Mouse (Mus musculus) limb, embryonic 13.5 days (tissue): Measurements from ENCODE around the gene Trim62. TPM values are rescaled to one million over a fixed set of nuclear protein-coding genes. Genes with fewer than 3 reads are reported as not detected.

Experiments
- ATAC-seq: fragments of 200-750 bp; cut with Nextera tagmentation; 2 replicates; pipeline ENCODE4 v1.8.0; 2017; ENCODE audit warnings: low read depth, moderate number of reproducible peaks, moderate TSS enrichment; ENCODE audit not compliant: low FRiP score
- H3K27ac ChIP-seq: fragments of 300-500 bp; sonication (generic); 2 replicates; pipeline ENCODE4 v1.5.1; 2015; ENCODE audit warnings: inconsistent platforms, mild to moderate bottlenecking, moderate library complexity
- H3K27me3 ChIP-seq: fragments of 300-500 bp; sonication (generic); 2 replicates; pipeline ENCODE4 v1.6.1; 2015; ENCODE audit warnings: mild to moderate bottlenecking, inconsistent platforms
- H3K36me3 ChIP-seq: fragments of 300-500 bp; sonication (generic); 2 replicates; pipeline ENCODE4 v1.6.1; 2015; ENCODE audit warnings: inconsistent platforms, mild to moderate bottlenecking, moderate library complexity
- H3K4me1 ChIP-seq: fragments of 300-500 bp; sonication (generic); 2 replicates; pipeline ENCODE4 v1.6.1; 2015; ENCODE audit warnings: inconsistent platforms
- H3K4me2 ChIP-seq: fragments of 300-500 bp; sonication (generic); replicated peaks from 2 replicates; pipeline ENCODE4 v1.6.1; 2015; ENCODE audit warnings: inconsistent platforms, mild to moderate bottlenecking, moderate library complexity
- H3K4me3 ChIP-seq: fragments of 300-500 bp; sonication (generic); 2 replicates; pipeline ENCODE4 v1.5.1; 2015; ENCODE audit warnings: moderate library complexity, mild to moderate bottlenecking, inconsistent platforms
- H3K9ac ChIP-seq: fragments of 300-500 bp; sonication (generic); 2 replicates; pipeline ENCODE4 v1.6.1; 2015; ENCODE audit warnings: mild to moderate bottlenecking, inconsistent platforms
- H3K9me3 ChIP-seq: fragments of 300-500 bp; sonication (generic); 2 replicates; pipeline ENCODE4 v1.6.1; 2016; ENCODE audit warnings: inconsistent platforms
- WGBS: fragments of 180-500 bp; shearing (Covaris S2); methylation state at CpG from one replicate; pipeline ENCODE4 v1.1.7; 2015; 5-methylcytosine and 5-hydroxymethylcytosine counted together
- polyA plus RNA-seq: library from polyadenylated mRNA; unstranded; fragments of >200 nt; fragmentation: Nextera tagmentation; extraction: Ambion mirVana; gene quantifications from 2 replicates; pipeline ENCODE4 v1.2.1, GENCODE M21; 2015

Gene Trim62
- polyA plus RNA-seq, 1 experiment from 2014 or later, result 6.7 TPM

DNA sequence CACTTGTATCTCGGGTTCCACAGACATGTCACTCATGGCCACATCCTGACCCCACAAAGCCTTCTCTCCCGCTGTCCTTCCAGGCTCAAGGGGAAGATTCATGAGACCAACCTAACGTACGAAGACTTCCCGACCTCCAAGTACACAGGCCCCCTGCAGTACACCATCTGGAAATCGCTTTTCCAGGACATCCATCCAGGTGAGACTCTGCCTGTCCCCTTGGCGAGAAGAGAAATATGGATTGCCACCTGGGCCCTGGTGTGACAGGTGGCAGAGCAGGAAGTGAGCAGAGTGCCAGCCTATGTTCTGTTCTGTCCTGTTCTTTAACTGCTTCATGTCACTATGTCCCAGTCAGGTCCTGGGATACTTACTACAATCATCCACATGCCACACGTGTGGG lies 19.0 kb downstream of the Trim62 start:
- Histone ChIP-seq H3K27ac (no peak overlapping the region), H3K27me3 (no peaks in the 10 kb centered on the region), H3K4me1 (peaks cover 72% of the 10 kb centered on the region), H3K36me3 (peaks cover 23% of the 10 kb centered on the region), H3K4me2 (no peak overlapping the region), H3K9me3 (no peaks in the 10 kb centered on the region), H3K4me3 (no peak overlapping the region), H3K9ac (no peak overlapping the region)
- no peak for ATAC-seq
- 79% methylated on average over 8 of the region's 8 CpGs for WGBS

DNA sequence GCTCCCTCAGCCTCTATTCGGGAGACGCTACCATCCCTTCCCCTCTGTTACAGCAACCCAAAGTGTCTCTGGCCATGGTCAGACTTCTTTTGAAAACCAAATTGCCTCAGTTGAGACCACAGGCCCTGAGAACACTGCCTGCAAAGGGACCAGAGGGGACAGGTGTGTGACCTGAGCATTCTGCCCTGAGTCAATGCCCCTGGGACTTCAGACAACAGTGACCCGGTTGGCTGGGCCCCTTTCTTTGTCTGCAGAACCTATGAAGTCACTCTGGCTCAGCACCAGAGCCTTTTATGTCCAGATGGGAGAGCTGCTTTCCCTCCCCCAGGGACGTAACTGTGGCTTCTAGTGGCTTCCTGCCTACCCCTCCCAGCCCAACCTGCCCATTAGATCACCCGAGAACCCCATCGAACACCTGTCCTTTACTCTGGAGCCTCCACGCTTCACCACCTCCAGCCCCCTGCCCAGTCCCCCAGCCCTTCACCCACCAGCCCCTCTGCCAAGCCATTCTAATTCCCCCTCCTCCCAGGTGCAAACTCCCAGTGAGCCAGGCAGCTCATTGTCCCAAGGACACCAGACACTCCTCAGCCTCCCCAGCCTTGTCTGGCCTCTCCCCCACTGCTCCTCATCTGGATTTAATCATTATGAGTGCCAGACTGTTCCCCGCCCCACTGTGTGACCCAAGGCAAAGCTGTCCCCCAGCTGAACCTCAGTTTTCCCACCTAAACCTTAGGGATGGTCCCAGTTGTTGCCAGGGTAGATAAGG lies 20.8 kb downstream of the Trim62 start:
- H3K27me3 ChIP-seq, result no peaks in the 10 kb centered on the region
- WGBS, result 30% methylated on average over 8 of the region's 8 CpGs
- no peak overlapping the region for H3K4me2 ChIP-seq
- no peak overlapping the region for H3K4me3 ChIP-seq
- no peak overlapping the region for H3K9ac ChIP-seq
- H3K36me3 ChIP-seq, result peaks cover 29% of the 10 kb centered on the region
- H3K9me3 ChIP-seq, result no peaks in the 10 kb centered on the region
- H3K27ac ChIP-seq, result peak overlapping the region; percentile 69
- ATAC-seq, result peak; percentile 33; the same call in 1 of the 2 replicates
- peaks cover 59% of the 10 kb centered on the region for H3K4me1 ChIP-seq

DNA sequence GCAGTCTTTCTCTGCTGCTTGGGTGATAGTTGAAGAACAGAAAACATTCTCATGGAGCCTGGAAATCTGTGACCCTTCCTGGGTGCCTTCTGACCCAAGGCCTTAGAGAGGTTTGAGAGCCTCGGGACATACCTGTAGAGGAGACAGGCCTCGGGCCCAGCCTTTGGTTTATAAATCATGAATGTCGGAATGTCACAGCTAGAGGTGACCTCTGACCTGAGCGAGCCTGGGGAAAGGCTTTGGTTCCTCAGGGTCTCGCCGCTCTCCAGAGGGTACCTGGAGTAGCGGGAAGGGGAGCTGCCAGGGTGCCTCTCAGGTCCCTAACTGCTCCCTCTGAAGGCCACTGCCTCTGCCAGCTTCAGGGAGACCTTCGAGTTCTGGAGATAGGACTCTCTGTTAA lies 21.9 kb downstream of the Trim62 start:
- ATAC-seq, result no peak
- Histone ChIP-seq H3K27ac (peak overlapping the region; percentile 69; the same call in 1 of the 2 replicates), H3K9me3 (no peaks in the 10 kb centered on the region), H3K4me1 (peaks cover 49% of the 10 kb centered on the region), H3K27me3 (no peaks in the 10 kb centered on the region), H3K4me3 (no peak overlapping the region), H3K36me3 (peaks cover 40% of the 10 kb centered on the region), H3K4me2 (no peak overlapping the region), H3K9ac (peak overlapping the region; percentile 45)
- 24% methylated on average over 8 of the region's 8 CpGs for WGBS

DNA sequence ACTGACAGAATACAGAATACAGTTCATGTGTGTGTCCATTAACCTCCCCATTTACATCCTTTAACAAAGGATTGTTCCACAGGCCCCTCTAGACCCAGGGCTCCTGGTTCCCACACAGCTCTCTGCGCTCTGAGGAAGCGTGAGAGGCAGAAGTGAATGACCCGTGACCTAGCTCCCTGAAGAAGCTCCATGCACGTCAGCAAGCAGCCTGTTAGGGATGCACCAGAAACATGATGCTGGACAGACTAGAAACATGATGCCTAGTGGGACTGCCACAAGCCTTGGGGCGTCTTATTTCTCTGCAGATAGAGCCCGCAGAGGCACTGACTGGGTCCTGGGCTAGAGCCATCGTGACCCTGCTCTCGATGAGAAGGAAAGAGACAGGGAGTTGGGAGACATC lies 23.4 kb downstream of the Trim62 start:
- Histone ChIP-seq H3K36me3 (peaks cover 41% of the 10 kb centered on the region), H3K27ac (no peak overlapping the region; the same call in 1 of the 2 replicates), H3K4me1 (peaks cover 44% of the 10 kb centered on the region), H3K9me3 (no peaks in the 10 kb centered on the region), H3K4me2 (no peak overlapping the region), H3K9ac (peak overlapping the region; percentile 14; the same call in 1 of the 2 replicates), H3K27me3 (no peaks in the 10 kb centered on the region), H3K4me3 (no peak overlapping the region)
- WGBS, result 42% methylated on average over 8 of the region's 8 CpGs
- ATAC-seq, result no peak

DNA sequence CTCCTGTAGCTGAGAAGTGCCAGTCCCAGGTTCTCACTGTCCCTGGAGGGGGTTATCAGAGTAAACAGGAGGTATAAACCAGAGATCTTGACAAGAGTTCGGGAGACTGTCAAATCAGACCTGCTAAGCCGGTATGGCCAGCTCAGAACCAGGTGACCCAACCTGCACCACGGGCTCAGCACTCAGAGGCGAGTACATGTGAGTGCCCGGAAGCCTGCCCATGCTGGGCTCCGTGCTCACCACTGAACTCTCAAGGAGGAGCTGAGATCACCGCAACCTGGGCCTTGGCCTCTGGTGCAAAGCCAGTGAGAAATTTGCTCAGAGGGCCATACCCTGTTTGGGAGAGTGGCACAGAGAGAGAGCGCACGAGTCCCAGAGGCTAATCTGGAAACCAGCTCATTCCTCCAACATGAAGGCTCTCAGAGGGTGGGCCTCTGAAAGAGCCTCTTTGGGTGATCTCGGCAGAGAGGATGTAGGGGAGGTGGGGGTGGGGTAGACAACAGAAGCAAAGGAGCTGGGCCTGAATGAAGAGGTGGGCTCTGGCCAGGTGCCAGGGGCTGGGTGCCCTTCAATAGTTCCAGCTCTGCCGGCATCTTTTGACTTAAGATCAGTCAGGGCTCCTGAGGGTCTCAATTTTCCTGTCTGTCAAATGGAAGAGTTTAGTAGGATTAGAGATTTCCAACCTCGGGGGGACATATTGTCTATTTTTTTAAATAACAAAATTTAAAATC lies 24.0 kb downstream of the Trim62 start:
- ATAC-seq, result no peak
- Histone ChIP-seq H3K36me3 (peaks cover 39% of the 10 kb centered on the region), H3K4me2 (no peak overlapping the region), H3K27ac (no peak overlapping the region; the same call in 1 of the 2 replicates), H3K4me1 (peaks cover 44% of the 10 kb centered on the region), H3K9me3 (no peaks in the 10 kb centered on the region), H3K4me3 (no peak overlapping the region), H3K27me3 (no peaks in the 10 kb centered on the region), H3K9ac (0 out of 2 replicates have a peak overlapping the region, but pooled peaks have one; percentile 3)
- WGBS, result 68% methylated on average over 12 of the region's 12 CpGs

DNA sequence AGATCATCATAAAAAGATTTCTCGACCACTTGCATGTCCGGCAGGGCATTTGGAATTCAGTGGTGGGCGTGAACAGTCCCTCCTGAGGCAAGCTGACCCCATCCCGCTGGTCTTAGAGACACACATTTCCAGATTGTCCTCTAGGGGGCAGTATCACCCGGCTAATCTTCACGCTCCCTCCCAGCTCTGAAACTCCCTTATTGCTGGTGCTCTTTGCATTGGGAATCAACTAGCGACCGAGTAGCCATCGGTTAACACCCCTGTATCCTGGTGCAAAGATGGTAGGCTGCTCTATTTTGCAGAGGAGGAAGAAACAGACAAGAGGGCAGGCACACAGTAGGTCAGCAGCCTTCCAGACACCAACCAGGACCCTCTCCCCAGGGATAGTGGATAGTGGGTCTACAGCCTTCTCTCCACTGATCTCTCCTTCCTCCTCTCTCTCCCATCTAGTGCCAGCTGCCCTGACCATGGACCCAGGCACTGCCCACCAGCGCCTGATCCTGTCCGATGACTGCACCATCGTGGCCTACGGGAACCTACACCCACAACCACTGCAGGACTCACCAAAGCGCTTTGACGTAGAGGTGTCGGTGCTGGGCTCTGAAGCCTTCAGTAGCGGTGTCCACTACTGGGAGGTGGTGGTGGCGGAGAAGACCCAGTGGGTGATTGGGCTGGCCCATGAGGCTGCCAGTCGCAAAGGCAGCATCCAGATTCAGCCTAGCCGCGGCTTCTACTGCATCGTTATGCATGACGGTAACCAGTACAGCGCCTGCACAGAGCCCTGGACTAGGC lies 25.4 kb downstream of the Trim62 start:
- WGBS, result 62% methylated on average over 24 of the region's 24 CpGs
- no peak overlapping the region for H3K4me2 ChIP-seq

DNA sequence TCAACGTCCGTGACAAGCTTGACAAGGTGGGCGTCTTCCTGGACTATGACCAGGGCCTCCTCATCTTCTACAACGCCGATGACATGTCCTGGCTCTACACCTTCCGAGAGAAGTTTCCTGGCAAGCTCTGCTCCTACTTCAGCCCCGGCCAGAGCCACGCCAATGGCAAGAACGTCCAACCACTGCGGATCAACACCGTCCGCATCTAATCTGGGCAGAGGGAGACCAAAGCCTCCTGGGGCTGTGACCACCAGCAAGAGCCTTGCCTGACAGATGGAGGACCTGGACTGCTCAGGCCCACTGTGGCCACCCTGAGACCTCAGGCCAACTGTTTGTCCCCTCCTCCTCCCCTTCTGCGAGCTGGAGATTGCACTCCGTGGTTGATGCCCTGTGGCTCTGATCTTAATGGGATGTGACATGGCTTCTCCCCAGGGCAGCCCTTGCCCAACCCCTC lies 26.0 kb downstream of the Trim62 start:
- Histone ChIP-seq H3K36me3 (peaks cover 25% of the 10 kb centered on the region), H3K9ac (no peak overlapping the region), H3K4me3 (no peak overlapping the region), H3K4me1 (peaks cover 31% of the 10 kb centered on the region), H3K27me3 (no peaks in the 10 kb centered on the region), H3K27ac (no peak overlapping the region), H3K9me3 (no peaks in the 10 kb centered on the region), H3K4me2 (no peak overlapping the region)
- WGBS, result 90% methylated on average over 14 of the region's 14 CpGs
- no peak for ATAC-seq

More for the DNA sequence above, 25.4 kb downstream of the Trim62 start:
- H3K9me3 ChIP-seq, result no peaks in the 10 kb centered on the region
- H3K9ac ChIP-seq, result no peak overlapping the region
- H3K4me3 ChIP-seq, result no peak overlapping the region
- no peak for ATAC-seq
- H3K36me3 ChIP-seq, result peaks cover 25% of the 10 kb centered on the region
- H3K4me1 ChIP-seq, result peaks cover 37% of the 10 kb centered on the region
- no peak overlapping the region for H3K27ac ChIP-seq
- no peaks in the 10 kb centered on the region for H3K27me3 ChIP-seq

DNA sequence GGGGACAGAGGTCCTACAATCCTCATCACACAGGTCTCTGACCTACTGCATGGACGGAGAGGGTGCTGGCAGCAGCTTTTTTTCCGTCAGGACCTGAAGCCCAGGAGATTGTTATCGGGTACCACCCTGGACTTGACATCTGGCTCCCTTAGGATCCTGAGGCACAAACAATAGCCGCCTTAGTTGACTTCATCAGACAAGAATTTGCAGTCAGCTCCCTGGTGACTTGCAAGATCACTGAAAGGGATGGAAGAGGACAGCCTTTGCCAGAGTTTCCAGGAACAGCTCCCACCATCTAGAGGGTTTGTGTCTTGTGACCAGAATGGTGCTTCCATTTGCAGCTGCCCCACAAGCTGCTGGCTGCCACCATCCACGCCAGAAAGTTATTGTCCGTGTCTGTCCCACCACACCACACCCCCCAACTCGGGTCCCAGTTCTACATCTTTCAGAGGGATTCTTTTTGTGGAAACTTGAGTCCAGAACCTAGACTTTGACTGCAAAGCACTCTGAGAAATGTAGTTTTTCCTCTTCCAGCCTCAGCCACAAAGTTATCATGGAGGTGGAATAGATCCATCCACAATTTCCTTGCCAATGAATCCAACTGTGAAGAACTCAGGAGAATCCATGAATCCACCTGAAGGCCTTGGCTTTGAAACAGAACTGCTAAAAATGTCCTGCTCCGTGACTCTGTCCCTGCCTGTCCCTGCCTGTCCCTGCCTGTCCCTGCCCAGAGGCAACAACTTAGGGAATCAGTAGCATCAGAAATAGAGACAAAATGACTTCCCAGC lies 27.1 kb downstream of the Trim62 start:
- 82% methylated on average over 8 of the region's 8 CpGs for WGBS
- no peak overlapping the region for H3K4me3 ChIP-seq
- no peaks in the 10 kb centered on the region for H3K27me3 ChIP-seq
- no peak overlapping the region for H3K27ac ChIP-seq
- H3K9ac ChIP-seq, result no peak overlapping the region
- peaks cover 20% of the 10 kb centered on the region for H3K4me1 ChIP-seq
- H3K9me3 ChIP-seq, result no peaks in the 10 kb centered on the region
- no peak for ATAC-seq
- H3K4me2 ChIP-seq, result no peak overlapping the region
- H3K36me3 ChIP-seq, result peaks cover 25% of the 10 kb centered on the region

DNA sequence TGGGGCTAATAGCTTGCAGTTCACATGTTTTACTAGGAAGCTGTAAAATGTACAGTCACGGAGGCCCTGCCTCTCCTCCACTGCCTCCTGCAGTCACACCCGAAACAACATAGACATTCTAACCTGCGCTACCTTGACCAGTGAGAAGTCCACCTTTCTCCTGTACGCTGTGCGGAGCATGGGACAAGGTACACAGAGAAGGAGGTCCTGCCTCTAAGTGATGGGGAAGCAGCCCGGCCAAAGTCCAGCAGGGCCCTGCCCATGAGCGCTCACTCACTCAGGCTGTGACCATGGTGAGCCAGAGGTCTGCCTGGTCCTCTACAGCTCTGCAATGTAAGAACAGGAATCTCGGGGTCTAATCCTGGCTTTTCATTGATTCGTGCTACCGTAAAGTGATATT lies 28.7 kb downstream of the Trim62 start:
- 88% methylated on average over 10 of the region's 10 CpGs for WGBS
- peaks cover 25% of the 10 kb centered on the region for H3K36me3 ChIP-seq
- H3K9ac ChIP-seq, result no peak overlapping the region
- no peaks in the 10 kb centered on the region for H3K9me3 ChIP-seq
- no peak for ATAC-seq
- peaks cover 8% of the 10 kb centered on the region; the same call in 1 of the 2 replicates for H3K4me1 ChIP-seq
- H3K4me3 ChIP-seq, result no peak overlapping the region
- H3K27me3 ChIP-seq, result no peaks in the 10 kb centered on the region
- H3K4me2 ChIP-seq, result no peak overlapping the region
- no peak overlapping the region for H3K27ac ChIP-seq

DNA sequence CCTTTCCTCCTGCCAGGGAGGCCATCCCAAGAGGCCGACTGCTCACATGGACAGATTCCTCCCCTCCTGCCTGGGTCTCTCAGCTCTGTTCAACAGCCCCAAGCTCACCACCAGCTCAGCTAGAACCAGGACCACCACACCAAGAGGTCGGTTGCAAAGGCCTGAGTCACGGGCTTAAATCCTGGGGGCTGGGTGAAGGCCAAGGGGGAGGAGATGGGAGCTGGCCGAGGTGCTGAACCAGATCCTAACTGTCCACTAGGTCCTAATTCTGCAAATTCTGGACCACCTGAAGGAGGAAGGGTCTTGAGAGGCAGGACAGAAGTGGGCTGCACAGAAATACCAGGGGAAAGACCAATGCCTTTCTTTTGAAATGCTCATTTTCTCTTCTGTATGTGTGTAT lies 30.4 kb downstream of the Trim62 start:
- no peak overlapping the region for H3K4me3 ChIP-seq
- ATAC-seq, result no peak
- no peak overlapping the region for H3K27ac ChIP-seq
- WGBS, result 19% methylated on average over 4 of the region's 4 CpGs
- H3K4me2 ChIP-seq, result no peak overlapping the region
- peaks cover 8% of the 10 kb centered on the region for H3K4me1 ChIP-seq
- H3K9ac ChIP-seq, result no peak overlapping the region
- H3K36me3 ChIP-seq, result peaks cover 23% of the 10 kb centered on the region
- no peaks in the 10 kb centered on the region for H3K9me3 ChIP-seq
- no peaks in the 10 kb centered on the region for H3K27me3 ChIP-seq

DNA sequence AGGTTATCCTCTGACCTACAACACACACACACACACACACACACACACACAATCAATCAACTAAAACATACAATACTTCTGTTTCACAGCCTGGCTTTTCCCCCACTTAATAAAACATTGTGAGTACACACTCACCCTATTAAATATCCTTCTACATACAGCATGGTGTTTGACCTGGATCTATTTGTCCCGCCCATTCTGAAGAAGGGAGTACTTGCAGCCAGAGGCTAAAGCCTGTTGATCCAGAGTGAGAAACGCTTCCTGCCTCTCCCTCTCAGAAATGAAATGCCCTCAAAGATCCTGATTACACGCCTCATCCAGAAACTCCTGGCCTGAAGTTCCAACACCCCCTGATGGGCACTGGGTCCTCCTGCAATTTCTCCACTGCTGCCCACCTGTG lies 33.7 kb downstream of the Trim62 start:
- Histone ChIP-seq H3K36me3 (peaks cover 1% of the 10 kb centered on the region; the same call in 1 of the 2 replicates), H3K4me1 (peaks cover 8% of the 10 kb centered on the region), H3K27ac (no peak overlapping the region), H3K9ac (no peak overlapping the region), H3K27me3 (no peaks in the 10 kb centered on the region), H3K9me3 (no peaks in the 10 kb centered on the region), H3K4me2 (no peak overlapping the region), H3K4me3 (no peak overlapping the region)
- no peak for ATAC-seq
- WGBS, result 70% methylated on average over 3 of the region's 3 CpGs
